Comparison of ENCODE assay signal across 14 mouse cellular contexts in the genomic region with DNA sequence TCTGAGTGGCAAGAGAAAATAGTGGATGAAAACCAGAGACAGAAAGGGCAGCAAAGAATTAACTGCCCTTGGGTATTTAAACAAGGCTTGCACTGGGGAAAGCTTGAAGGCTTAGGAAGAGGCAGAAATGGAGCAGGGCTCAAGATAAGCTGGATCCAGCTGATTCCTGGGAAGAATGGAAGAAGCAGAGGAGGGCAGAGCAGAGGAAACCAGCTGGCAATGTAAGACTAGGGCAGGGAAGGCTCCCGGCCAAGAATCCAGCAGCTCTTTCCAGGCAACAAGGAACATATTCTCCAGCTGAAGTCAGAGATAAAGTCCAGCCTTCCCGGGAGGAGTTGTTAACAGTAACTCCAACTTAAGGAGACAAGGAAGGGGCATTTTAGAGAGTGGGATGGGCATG.
DNase-seq lines count a peak whose midpoint lies in the region; ATAC-seq lines count a peak whose summit lies in the region.
"Had no signal": no experiment of that assay in that cellular context is flagged by ENCODE, and none has a peak within 500 bp of the region (broad histone marks: within the 10 kb centered on the region; RNA-seq: fewer than 3 reads in every experiment).

No protein-coding gene starts in this region.

- no peak overlapping the region for H3K4me2 ChIP-seq in heart, embryonic 11.5 days
- H3K4me2 ChIP-seq in liver, embryonic 11.5 days = no peak overlapping the region
- H3K4me2 ChIP-seq in forebrain, embryonic 13.5 days = no peak overlapping the region
- H3K4me2 ChIP-seq: hindbrain, embryonic 15.5 days; limb, embryonic 12.5 days; neural tube, embryonic 12.5 days had no signal

- peak; percentile 15 for DNase-seq in right cerebral cortex, postnatal 14 days
- DNase-seq in right cerebral cortex, postnatal 25 days = no peak
- no peak for DNase-seq in liver, embryonic 11.5 days (ENCODE audit: low spot score)
- peak; percentile 48 for DNase-seq in testis, postnatal 10 days (ENCODE audit: low spot score)
- DNase-seq in embryonic facial prominence, embryonic 10.5 days (ENCODE audit: low spot score) = no peak
- no peak for DNase-seq in right cerebral cortex, postnatal 36 days (ENCODE audit: low spot score in 2 of 2)
- DNase-seq: forebrain, postnatal 0 days; thymus, adult 18-20 months had no signal

- 9% methylated on average over 2 of the region's 2 CpGs for WGBS in heart, embryonic 11.5 days (ENCODE audit: insufficient replicate concordance)
- 37% methylated on average over 2 of the region's 2 CpGs for WGBS in liver, embryonic 11.5 days
- WGBS in forebrain, embryonic 13.5 days = 94% methylated on average over 2 of the region's 2 CpGs
- WGBS in embryonic facial prominence, embryonic 10.5 days = 77% methylated on average over 2 of the region's 2 CpGs

- no peak overlapping the region for H3K9ac ChIP-seq in heart, embryonic 11.5 days (ENCODE audit: low read depth, low read length)
- no peak overlapping the region for H3K9ac ChIP-seq in liver, embryonic 11.5 days (ENCODE audit: low read depth, low read length)
- H3K9ac ChIP-seq in forebrain, embryonic 13.5 days = no peak overlapping the region
- H3K9ac ChIP-seq: forebrain, postnatal 0 days; hindbrain, embryonic 15.5 days; limb, embryonic 12.5 days; neural tube, embryonic 12.5 days had no signal

- no peak overlapping the region for H3K4me3 ChIP-seq in heart, embryonic 11.5 days (ENCODE audit: low read depth, low read length)
- H3K4me3 ChIP-seq in liver, embryonic 11.5 days (ENCODE audit: low read depth, low read length) = no peak overlapping the region
- H3K4me3 ChIP-seq in forebrain, embryonic 13.5 days = no peak overlapping the region
- H3K4me3 ChIP-seq in embryonic facial prominence, embryonic 10.5 days = no peak overlapping the region
- H3K4me3 ChIP-seq: hindbrain, embryonic 15.5 days; limb, embryonic 12.5 days; midbrain, embryonic 10.5 days; neural tube, embryonic 12.5 days had no signal

- peaks cover 20% of the 10 kb centered on the region for H3K4me1 ChIP-seq in heart, embryonic 11.5 days (ENCODE audit: control insufficient read depth, insufficient read depth, low read length)
- peaks cover 3% of the 10 kb centered on the region; the same call in 1 of the 2 replicates for H3K4me1 ChIP-seq in liver, embryonic 11.5 days (replicated peaks; ENCODE audit: control insufficient read depth, insufficient read depth, low read length)
- H3K4me1 ChIP-seq in forebrain, embryonic 13.5 days = 0 out of 2 replicates have a peak, but pooled peaks cover 5% of the 10 kb centered on the region
- H3K4me1 ChIP-seq in embryonic facial prominence, embryonic 10.5 days = peaks cover 6% of the 10 kb centered on the region; the same call in 1 of the 2 replicates
- H3K4me1 ChIP-seq: hindbrain, embryonic 15.5 days; limb, embryonic 12.5 days had no signal

- peak; percentile 57; the same call in 1 of the 2 replicates for ATAC-seq in heart, embryonic 11.5 days (replicated peaks; ENCODE audit: insufficient number of reproducible peaks, low FRiP score, low TSS enrichment)
- peak; percentile 36; the same call in 1 of the 2 replicates for ATAC-seq in liver, embryonic 11.5 days (replicated peaks; ENCODE audit: low FRiP score)
- no peak for ATAC-seq in forebrain, embryonic 13.5 days
- ATAC-seq: forebrain, postnatal 0 days had no signal

- H3K27me3 ChIP-seq in heart, embryonic 11.5 days (ENCODE audit: control insufficient read depth, insufficient read depth, low read length) = no peaks in the 10 kb centered on the region
- H3K27me3 ChIP-seq in liver, embryonic 11.5 days (replicated peaks; ENCODE audit: control insufficient read depth, insufficient read depth, low read length) = no peaks in the 10 kb centered on the region
- no peaks in the 10 kb centered on the region for H3K27me3 ChIP-seq in forebrain, embryonic 13.5 days
- H3K27me3 ChIP-seq in embryonic facial prominence, embryonic 10.5 days (replicated peaks; ENCODE audit: low read depth, poor library complexity, severe bottlenecking) = no peaks in the 10 kb centered on the region
- H3K27me3 ChIP-seq: hindbrain, embryonic 15.5 days; limb, embryonic 12.5 days; neural tube, embryonic 12.5 days had no signal

- peak overlapping the region; percentile 70 for H3K27ac ChIP-seq in heart, embryonic 11.5 days (ENCODE audit: low read depth, low read length)
- H3K27ac ChIP-seq in liver, embryonic 11.5 days (ENCODE audit: low read depth, low read length) = no peak overlapping the region
- H3K27ac ChIP-seq in forebrain, embryonic 13.5 days = no peak overlapping the region
- H3K27ac ChIP-seq in embryonic facial prominence, embryonic 10.5 days (replicated peaks) = no peak overlapping the region
- H3K27ac ChIP-seq: hindbrain, embryonic 15.5 days; limb, embryonic 12.5 days; midbrain, embryonic 10.5 days; neural tube, embryonic 12.5 days had no signal

- no peaks in the 10 kb centered on the region for H3K9me3 ChIP-seq in heart, embryonic 11.5 days (replicated peaks; ENCODE audit: control insufficient read depth, low read length)
- H3K9me3 ChIP-seq in liver, embryonic 11.5 days (ENCODE audit: control insufficient read depth, low read length) = no peaks in the 10 kb centered on the region
- H3K9me3 ChIP-seq in forebrain, embryonic 13.5 days (replicated peaks) = no peaks in the 10 kb centered on the region
- no peaks in the 10 kb centered on the region for H3K9me3 ChIP-seq in embryonic facial prominence, embryonic 10.5 days
- H3K9me3 ChIP-seq: hindbrain, embryonic 15.5 days; limb, embryonic 12.5 days; midbrain, embryonic 10.5 days; neural tube, embryonic 12.5 days had no signal

- H3K36me3 ChIP-seq in heart, embryonic 11.5 days (ENCODE audit: control insufficient read depth, insufficient read depth, low read length) = no peaks in the 10 kb centered on the region
- no peaks in the 10 kb centered on the region for H3K36me3 ChIP-seq in liver, embryonic 11.5 days (ENCODE audit: control insufficient read depth, insufficient read depth, low read length)
- no peaks in the 10 kb centered on the region for H3K36me3 ChIP-seq in forebrain, embryonic 13.5 days (ENCODE audit: poor library complexity, severe bottlenecking)
- H3K36me3 ChIP-seq in embryonic facial prominence, embryonic 10.5 days (replicated peaks) = no peaks in the 10 kb centered on the region
- H3K36me3 ChIP-seq: hindbrain, embryonic 15.5 days; limb, embryonic 12.5 days; midbrain, embryonic 10.5 days; neural tube, embryonic 12.5 days had no signal

Comparison
In these comparisons a context has a peak if more than half of its experiments do, and no peak if none do; other contexts are left out.
1. DNase-seq: peak in right cerebral cortex, postnatal 14 days (single experiment) and testis, postnatal 10 days (single experiment); none in right cerebral cortex, postnatal 25 days (single experiment), liver, embryonic 11.5 days (single experiment), embryonic facial prominence, embryonic 10.5 days (single experiment) and right cerebral cortex, postnatal 36 days (0 of 2).